Mouse (Mus musculus): ENCODE measurements around the gene Mrps35. TPM values are rescaled to one million over a fixed set of nuclear protein-coding genes. Genes with fewer than 3 reads are reported as not detected.

Gene Mrps35
- polyA plus RNA-seq, 1 experiment from 2014 or later: 135 TPM

DNA sequence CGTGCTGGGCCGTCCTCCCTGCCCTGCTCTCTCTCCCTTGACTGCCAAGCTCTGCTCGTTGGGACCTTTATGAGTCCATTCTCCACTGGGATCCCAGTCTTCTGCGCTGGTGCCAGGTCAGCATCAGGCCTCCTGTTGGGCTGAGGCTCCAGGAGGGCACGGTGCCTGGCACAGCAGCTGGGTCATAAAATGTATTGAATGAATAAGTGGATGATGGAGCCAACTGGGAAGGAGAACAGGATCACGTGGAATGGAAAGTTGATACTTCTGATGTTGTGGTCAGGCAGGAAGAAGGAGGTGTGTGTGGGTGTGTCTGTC is 22.3 kb downstream of the Mrps35 start:
- Histone ChIP-seq H3K9me3 (ENCODE audit: control insufficient read depth, low read length) (no peaks in the 10 kb centered on the region), H3K4me2 (replicated peaks; ENCODE audit: low read depth, low read length) (no peak overlapping the region), H3K36me3 (ENCODE audit: control insufficient read depth, insufficient read depth, low read length) (peaks cover 68% of the 10 kb centered on the region), H3K9ac (ENCODE audit: low read depth, low read length) (no peak overlapping the region), H3K27ac (ENCODE audit: low read depth, low read length) (no peak overlapping the region), H3K4me1 (ENCODE audit: control insufficient read depth, insufficient read depth, low read length) (no peaks in the 10 kb centered on the region), H3K27me3 (ENCODE audit: control insufficient read depth, insufficient read depth, low read length) (no peaks in the 10 kb centered on the region), H3K4me3 (ENCODE audit: low read length) (no peak overlapping the region)
- WGBS: 47% methylated on average over 6 of the region's 6 CpGs
- no peak for ATAC-seq (ENCODE audit: low FRiP score, low TSS enrichment)

- H3K27ac ChIP-seq (ENCODE audit: low read depth, low read length): no peak overlapping the region
- H3K36me3 ChIP-seq (ENCODE audit: control insufficient read depth, insufficient read depth, low read length): peaks cover 9% of the 10 kb centered on the region
- WGBS: 84% methylated on average over 5 of the region's 5 CpGs
- no peak for ATAC-seq (ENCODE audit: low FRiP score, low TSS enrichment)
- no peak overlapping the region for H3K4me3 ChIP-seq (ENCODE audit: low read length)
- no peaks in the 10 kb centered on the region for H3K4me1 ChIP-seq (ENCODE audit: control insufficient read depth, insufficient read depth, low read length)
- no peak overlapping the region for H3K9ac ChIP-seq (ENCODE audit: low read depth, low read length)
- no peaks in the 10 kb centered on the region for H3K27me3 ChIP-seq (ENCODE audit: control insufficient read depth, insufficient read depth, low read length)
- no peak overlapping the region for H3K4me2 ChIP-seq (replicated peaks; ENCODE audit: low read depth, low read length)
- no peaks in the 10 kb centered on the region for H3K9me3 ChIP-seq (ENCODE audit: control insufficient read depth, low read length)
Measured at GRCm38 (mm10) chr6:147075808-147076387, 33.3 kb downstream of the Mrps35 start.

DNA sequence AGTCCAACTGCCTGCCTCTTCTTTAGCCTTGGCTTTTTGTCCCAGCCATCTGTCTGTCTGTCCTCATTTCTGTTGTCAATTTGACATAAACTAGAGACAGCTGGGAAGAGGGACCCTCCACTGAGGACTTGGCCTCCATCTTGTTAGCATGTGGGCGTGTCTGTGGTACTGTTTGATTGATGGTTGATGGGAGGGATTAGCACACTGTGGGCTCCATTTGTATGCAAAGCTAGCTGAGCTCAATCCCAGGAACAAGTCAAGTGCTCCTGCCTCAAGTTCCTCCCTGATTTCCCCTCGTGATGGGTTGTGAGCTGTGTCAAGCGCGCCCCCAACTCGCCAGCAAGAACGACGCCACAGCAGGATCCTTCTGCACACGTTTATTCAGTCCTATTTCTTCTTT is 34.3 kb downstream of the Mrps35 start:
- ATAC-seq (ENCODE audit: low FRiP score, low TSS enrichment): no peak
- WGBS: 82% methylated on average over 8 of the region's 8 CpGs
- no peaks in the 10 kb centered on the region for H3K27me3 ChIP-seq (ENCODE audit: control insufficient read depth, insufficient read depth, low read length)

GRCm38 (mm10) chr6:147079919-147080318 is 37.4 kb downstream of the Mrps35 start:
- WGBS: 90% methylated on average over 10 of the region's 10 CpGs
- no peaks in the 10 kb centered on the region for H3K4me1 ChIP-seq (ENCODE audit: control insufficient read depth, insufficient read depth, low read length)
- no peaks in the 10 kb centered on the region; the same call in 1 of the 2 replicates for H3K36me3 ChIP-seq (ENCODE audit: control insufficient read depth, insufficient read depth, low read length)
- H3K9me3 ChIP-seq (ENCODE audit: control insufficient read depth, low read length): no peaks in the 10 kb centered on the region
- no peak for ATAC-seq (ENCODE audit: low FRiP score, low TSS enrichment)
- no peak overlapping the region for H3K9ac ChIP-seq (ENCODE audit: low read depth, low read length)
- H3K27ac ChIP-seq (ENCODE audit: low read depth, low read length): no peak overlapping the region
- H3K4me3 ChIP-seq (ENCODE audit: low read length): no peak overlapping the region
- H3K4me2 ChIP-seq (replicated peaks; ENCODE audit: low read depth, low read length): no peak overlapping the region
- H3K27me3 ChIP-seq (ENCODE audit: control insufficient read depth, insufficient read depth, low read length): peaks cover 10% of the 10 kb centered on the region

More for the DNA sequence above, 34.3 kb downstream of the Mrps35 start:
- Histone ChIP-seq H3K4me3 (ENCODE audit: low read length) (no peak overlapping the region), H3K4me1 (ENCODE audit: control insufficient read depth, insufficient read depth, low read length) (no peaks in the 10 kb centered on the region), H3K9ac (ENCODE audit: low read depth, low read length) (no peak overlapping the region), H3K9me3 (ENCODE audit: control insufficient read depth, low read length) (no peaks in the 10 kb centered on the region), H3K4me2 (replicated peaks; ENCODE audit: low read depth, low read length) (no peak overlapping the region), H3K36me3 (ENCODE audit: control insufficient read depth, insufficient read depth, low read length) (peaks cover under 1% of the 10 kb centered on the region; the same call in 1 of the 2 replicates), H3K27ac (ENCODE audit: low read depth, low read length) (no peak overlapping the region)

DNA sequence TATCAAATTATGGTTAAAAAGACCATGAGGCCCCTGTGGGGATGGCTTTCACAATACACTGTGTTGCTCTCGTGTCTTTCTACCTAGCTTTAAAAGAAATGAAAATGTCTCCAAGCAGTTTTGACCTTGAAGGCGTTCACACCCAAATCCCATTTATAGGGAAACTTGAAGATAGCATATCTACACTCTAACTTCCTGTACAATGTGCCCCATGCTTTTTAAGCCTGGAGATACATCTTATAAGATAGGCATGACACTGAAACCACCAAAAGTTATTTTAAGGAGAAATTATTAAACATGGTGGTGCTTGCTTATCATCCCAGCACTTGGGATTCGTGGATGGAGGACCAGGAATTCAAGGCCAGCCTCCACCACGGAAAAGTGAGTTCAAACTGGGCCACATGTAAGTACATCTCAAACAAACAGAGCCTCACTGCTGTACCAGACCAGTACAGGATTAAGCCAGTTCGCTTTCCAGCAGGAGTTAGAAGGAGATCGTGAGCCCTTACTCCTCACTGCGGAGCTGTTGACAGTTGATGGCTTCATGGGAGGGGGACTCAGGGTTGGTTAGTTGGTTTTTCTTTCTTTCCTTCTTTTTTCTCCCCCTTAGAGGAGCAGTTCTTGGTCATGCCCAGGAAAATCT is 43.0 kb downstream of the Mrps35 start:
- 50% methylated on average over 7 of the region's 7 CpGs for WGBS

DNA sequence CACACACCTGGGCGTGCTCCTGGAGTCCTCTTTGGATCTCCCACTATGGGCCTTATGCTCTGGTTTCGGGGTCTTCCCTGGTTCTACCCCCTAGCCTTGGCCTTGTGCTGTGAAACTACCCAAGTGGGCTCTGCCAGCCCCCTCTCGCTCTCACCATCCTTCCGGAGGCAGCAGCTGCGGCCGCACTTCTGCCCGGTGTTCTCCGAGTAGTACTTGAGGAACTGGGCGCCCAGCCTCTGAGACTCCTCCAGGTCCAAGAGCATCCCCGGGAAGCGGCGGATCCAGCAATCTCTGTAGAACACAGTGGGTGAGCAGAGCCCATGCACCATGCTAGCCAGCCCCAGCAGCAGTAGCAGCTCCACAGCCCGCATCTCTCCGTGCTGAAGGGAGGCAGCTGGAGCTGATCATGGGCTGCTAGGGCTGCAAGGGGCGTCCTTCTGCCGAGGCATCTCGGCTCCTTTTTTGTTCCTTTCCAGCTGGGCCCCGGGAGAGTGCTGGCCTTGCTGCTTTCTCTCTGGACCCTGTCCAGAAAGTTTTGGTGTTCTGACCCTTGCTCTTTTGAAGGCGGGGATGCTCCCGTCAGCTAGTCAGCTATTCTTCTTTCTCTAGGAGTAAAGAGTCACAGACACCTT is 44.1 kb downstream of the Mrps35 start, which contains the start of gene Mansc4:
Gene Mansc4, minus strand, starts transcription at position 439 of the 632 bp plus-strand sequence.
- H3K4me1 ChIP-seq (ENCODE audit: control insufficient read depth, insufficient read depth, low read length): peaks cover 7% of the 10 kb centered on the region; the same call in 1 of the 2 replicates
- H3K27me3 ChIP-seq (ENCODE audit: control insufficient read depth, insufficient read depth, low read length): peaks cover 21% of the 10 kb centered on the region
- 3% methylated on average over 20 of the region's 20 CpGs for WGBS
- H3K36me3 ChIP-seq (ENCODE audit: control insufficient read depth, insufficient read depth, low read length): no peaks in the 10 kb centered on the region
- H3K4me3 ChIP-seq (ENCODE audit: low read length): peak within 1 kb of the TSS; percentile 24
- ATAC-seq (ENCODE audit: low FRiP score, low TSS enrichment): peak; percentile 77
- H3K9me3 ChIP-seq (ENCODE audit: control insufficient read depth, low read length): no peaks in the 10 kb centered on the region
- H3K27ac ChIP-seq (ENCODE audit: low read depth, low read length): peak within 1 kb of the TSS; percentile 51
- peak within 1 kb of the TSS; percentile 42 for H3K9ac ChIP-seq (ENCODE audit: low read depth, low read length)
- H3K4me2 ChIP-seq (replicated peaks; ENCODE audit: low read depth, low read length): peak within 1 kb of the TSS; percentile 42

More for the DNA sequence above, 43.0 kb downstream of the Mrps35 start:
- peaks cover 21% of the 10 kb centered on the region for H3K27me3 ChIP-seq (ENCODE audit: control insufficient read depth, insufficient read depth, low read length)
- no peak overlapping the region for H3K9ac ChIP-seq (ENCODE audit: low read depth, low read length)
- no peaks in the 10 kb centered on the region for H3K9me3 ChIP-seq (ENCODE audit: control insufficient read depth, low read length)
- peaks cover 7% of the 10 kb centered on the region; the same call in 1 of the 2 replicates for H3K4me1 ChIP-seq (ENCODE audit: control insufficient read depth, insufficient read depth, low read length)
- ATAC-seq (ENCODE audit: low FRiP score, low TSS enrichment): no peak
- H3K4me3 ChIP-seq (ENCODE audit: low read length): no peak overlapping the region
- H3K4me2 ChIP-seq (replicated peaks; ENCODE audit: low read depth, low read length): no peak overlapping the region
- H3K36me3 ChIP-seq (ENCODE audit: control insufficient read depth, insufficient read depth, low read length): no peaks in the 10 kb centered on the region
- H3K27ac ChIP-seq (ENCODE audit: low read depth, low read length): peak overlapping the region; percentile 33; the same call in 1 of the 2 replicates

- peaks cover 16% of the 10 kb centered on the region; the same call in 1 of the 2 replicates for H3K4me1 ChIP-seq (ENCODE audit: control insufficient read depth, insufficient read depth, low read length)
- H3K9ac ChIP-seq (ENCODE audit: low read depth, low read length): no peak overlapping the region
- H3K27me3 ChIP-seq (ENCODE audit: control insufficient read depth, insufficient read depth, low read length): peaks cover 21% of the 10 kb centered on the region
- H3K27ac ChIP-seq (ENCODE audit: low read depth, low read length): no peak overlapping the region; the same call in 1 of the 2 replicates
- no peak for ATAC-seq (ENCODE audit: low FRiP score, low TSS enrichment)
- H3K36me3 ChIP-seq (ENCODE audit: control insufficient read depth, insufficient read depth, low read length): no peaks in the 10 kb centered on the region
- H3K4me2 ChIP-seq (replicated peaks; ENCODE audit: low read depth, low read length): no peak overlapping the region
- H3K4me3 ChIP-seq (ENCODE audit: low read length): no peak overlapping the region
- 37% methylated on average over 6 of the region's 7 CpGs for WGBS
- H3K9me3 ChIP-seq (ENCODE audit: control insufficient read depth, low read length): no peaks in the 10 kb centered on the region
Measured at GRCm38 (mm10) chr6:147087736-147088135, 45.2 kb downstream of the Mrps35 start.

DNA sequence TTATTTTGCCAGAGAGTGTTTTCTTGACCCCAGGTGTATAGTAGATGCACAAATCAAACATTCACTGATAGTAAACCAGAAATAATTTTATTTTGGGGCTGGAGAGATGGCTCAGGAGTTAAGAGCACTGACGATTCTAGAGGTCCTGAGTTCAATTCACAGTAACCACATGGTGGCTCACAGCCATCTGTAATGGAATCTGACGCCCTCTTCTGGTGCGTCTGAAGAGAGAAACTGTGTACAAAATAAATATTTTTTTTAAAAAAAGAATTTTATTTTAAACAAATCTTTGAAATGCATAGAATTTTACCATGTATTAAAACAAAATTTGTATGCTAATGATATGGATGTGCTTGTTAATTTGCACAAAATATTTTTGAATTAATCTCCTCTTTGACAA is 46.0 kb downstream of the Mrps35 start:
- H3K9ac ChIP-seq (ENCODE audit: low read depth, low read length): no peak overlapping the region
- WGBS: 80% methylated on average over 3 of the region's 3 CpGs
- H3K36me3 ChIP-seq (ENCODE audit: control insufficient read depth, insufficient read depth, low read length): no peaks in the 10 kb centered on the region
- H3K27ac ChIP-seq (ENCODE audit: low read depth, low read length): no peak overlapping the region
- no peaks in the 10 kb centered on the region for H3K9me3 ChIP-seq (ENCODE audit: control insufficient read depth, low read length)
- H3K4me3 ChIP-seq (ENCODE audit: low read length): no peak overlapping the region
- no peak for ATAC-seq (ENCODE audit: low FRiP score, low TSS enrichment)
- no peak overlapping the region for H3K4me2 ChIP-seq (replicated peaks; ENCODE audit: low read depth, low read length)
- H3K27me3 ChIP-seq (ENCODE audit: control insufficient read depth, insufficient read depth, low read length): peaks cover 17% of the 10 kb centered on the region
- H3K4me1 ChIP-seq (ENCODE audit: control insufficient read depth, insufficient read depth, low read length): peaks cover 16% of the 10 kb centered on the region; the same call in 1 of the 2 replicates

- no peak for ATAC-seq (ENCODE audit: low FRiP score, low TSS enrichment)
- H3K27ac ChIP-seq (ENCODE audit: low read depth, low read length): no peak overlapping the region
- H3K4me3 ChIP-seq (ENCODE audit: low read length): no peak overlapping the region
- no peaks in the 10 kb centered on the region for H3K9me3 ChIP-seq (ENCODE audit: control insufficient read depth, low read length)
- WGBS: 82% methylated on average over 5 of the region's 5 CpGs
- peaks cover 2% of the 10 kb centered on the region; the same call in 1 of the 2 replicates for H3K36me3 ChIP-seq (ENCODE audit: control insufficient read depth, insufficient read depth, low read length)
- H3K9ac ChIP-seq (ENCODE audit: low read depth, low read length): no peak overlapping the region
- peaks cover 16% of the 10 kb centered on the region; the same call in 1 of the 2 replicates for H3K4me1 ChIP-seq (ENCODE audit: control insufficient read depth, insufficient read depth, low read length)
- H3K4me2 ChIP-seq (replicated peaks; ENCODE audit: low read depth, low read length): 0 out of 2 replicates have a peak overlapping the region, but pooled peaks have one; percentile 98
- H3K27me3 ChIP-seq (ENCODE audit: control insufficient read depth, insufficient read depth, low read length): peaks cover 11% of the 10 kb centered on the region
Measured at GRCm38 (mm10) chr6:147090191-147090590, 47.6 kb downstream of the Mrps35 start.
